Mouse (Mus musculus): Measurements from ENCODE around the gene Avpi1. TPM values are rescaled to one million over a fixed set of nuclear protein-coding genes. Genes with fewer than 3 reads are reported as not detected.
A peak's percentile ranks its signal among the peaks of the same experiment; 100 is the strongest.

Gene Avpi1
- polyA plus RNA-seq, 1 experiment from 2014 or later, result 84.9 TPM

DNA sequence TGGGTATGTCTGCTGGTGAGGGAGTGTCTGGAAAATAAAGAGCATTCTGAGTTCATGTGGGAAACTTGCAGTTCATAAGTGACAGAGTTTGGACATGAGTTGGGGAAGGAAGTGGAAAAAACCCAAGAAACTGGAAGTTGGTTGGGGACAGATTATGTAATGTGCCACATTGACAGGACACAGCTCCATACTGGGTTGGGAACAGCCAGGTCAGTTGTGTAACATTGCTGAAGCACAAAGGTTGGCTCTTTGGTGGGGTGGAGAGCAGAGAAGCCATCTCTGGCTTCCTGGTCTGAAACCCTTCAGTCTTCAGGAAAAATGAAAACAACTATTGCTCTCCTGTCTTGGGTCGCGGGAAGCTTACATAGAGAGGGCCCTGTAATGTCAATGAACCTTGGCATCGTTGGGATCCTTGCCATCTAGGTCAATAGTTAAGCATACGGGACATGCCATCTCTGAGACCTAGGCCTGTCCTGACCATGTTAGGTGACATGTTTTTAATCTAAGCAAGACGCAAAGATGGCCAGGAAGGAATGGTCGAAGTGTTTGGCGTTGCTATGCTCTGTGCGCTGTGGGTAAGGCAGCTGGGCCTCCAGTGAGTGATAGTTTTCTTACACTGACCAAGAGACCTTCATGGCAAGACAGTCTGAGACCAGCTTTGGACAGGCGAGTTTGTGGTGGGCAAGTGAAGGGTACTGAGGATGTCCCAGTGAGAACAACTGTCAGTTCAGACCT, 17.6 kb upstream of the Avpi1 start:
- Histone ChIP-seq H3K36me3 (ENCODE audit: control insufficient read depth, insufficient read depth, low read length) (peaks cover 4% of the 10 kb centered on the region; the same call in 1 of the 2 replicates), H3K4me1 (replicated peaks; ENCODE audit: control insufficient read depth, insufficient read depth, low read length) (peaks cover 53% of the 10 kb centered on the region), H3K4me3 (ENCODE audit: low read length) (no peak overlapping the region), H3K27ac (ENCODE audit: low read length) (peak overlapping the region; percentile 96), H3K27me3 (ENCODE audit: control insufficient read depth, insufficient read depth, low read depth, low read length) (no peaks in the 10 kb centered on the region), H3K9ac (ENCODE audit: low read length) (peak overlapping the region; percentile 95), H3K9me3 (ENCODE audit: control insufficient read depth, low read length) (no peaks in the 10 kb centered on the region), H3K4me2 (ENCODE audit: low read depth, low read length) (peak overlapping the region; percentile 89)
- WGBS, result 88% methylated on average over 9 of the region's 9 CpGs
- no peak for ATAC-seq (ENCODE audit: low read depth)

DNA sequence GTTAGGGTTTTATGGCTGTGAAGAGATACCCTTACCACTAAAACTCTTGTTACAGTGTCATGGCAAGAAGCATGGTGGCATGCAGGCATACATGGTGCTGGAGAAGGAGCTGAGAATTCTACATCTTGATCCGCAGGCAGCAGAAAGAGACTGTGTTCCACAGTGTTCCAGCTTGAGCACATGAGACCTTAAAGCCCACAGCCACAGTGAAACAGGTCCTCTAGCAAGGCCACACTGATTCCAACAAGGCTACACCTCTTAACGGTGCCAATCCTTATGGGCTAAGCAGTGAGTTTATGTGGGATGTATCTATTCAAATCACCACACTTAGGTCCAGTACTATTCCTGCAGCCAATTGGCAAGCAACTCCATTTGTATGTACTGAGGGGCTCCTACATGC, 16.9 kb upstream of the Avpi1 start:
- Histone ChIP-seq H3K4me2 (ENCODE audit: low read depth, low read length) (no peak overlapping the region), H3K27me3 (ENCODE audit: control insufficient read depth, insufficient read depth, low read depth, low read length) (no peaks in the 10 kb centered on the region), H3K4me3 (ENCODE audit: low read length) (no peak overlapping the region), H3K4me1 (replicated peaks; ENCODE audit: control insufficient read depth, insufficient read depth, low read length) (peaks cover 46% of the 10 kb centered on the region), H3K27ac (ENCODE audit: low read length) (peak overlapping the region; percentile 96), H3K9me3 (ENCODE audit: control insufficient read depth, low read length) (no peaks in the 10 kb centered on the region), H3K36me3 (ENCODE audit: control insufficient read depth, insufficient read depth, low read length) (no peaks in the 10 kb centered on the region), H3K9ac (ENCODE audit: low read length) (no peak overlapping the region)
- WGBS, result 94% methylated on average over 2 of the region's 2 CpGs
- no peak for ATAC-seq (ENCODE audit: low read depth)

DNA sequence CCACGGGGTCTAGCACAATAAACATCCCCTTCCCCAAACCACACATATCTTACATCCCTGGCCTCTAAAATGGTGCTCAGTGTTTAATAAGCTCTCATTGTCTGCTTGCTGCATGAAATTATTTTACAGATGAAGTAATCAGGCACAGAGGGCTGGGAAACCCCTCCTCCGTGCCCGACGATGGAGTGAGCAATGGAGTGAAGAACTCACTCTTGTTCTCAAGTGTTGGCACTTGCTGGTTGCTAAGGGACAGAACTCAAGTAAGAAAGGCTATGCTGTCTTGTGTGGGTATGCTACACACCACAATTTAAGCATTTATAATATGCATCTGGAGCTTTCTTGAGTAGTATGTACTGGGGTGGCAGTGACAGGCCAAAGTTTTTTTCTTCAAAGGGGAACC, 16.4 kb upstream of the Avpi1 start:
- no peaks in the 10 kb centered on the region for H3K36me3 ChIP-seq (ENCODE audit: control insufficient read depth, insufficient read depth, low read length)
- no peak overlapping the region for H3K4me3 ChIP-seq (ENCODE audit: low read length)
- WGBS, result 37% methylated on average over 4 of the region's 4 CpGs
- H3K9ac ChIP-seq (ENCODE audit: low read length), result no peak overlapping the region
- H3K4me2 ChIP-seq (ENCODE audit: low read depth, low read length), result no peak overlapping the region
- ATAC-seq (ENCODE audit: low read depth), result peak; percentile 25; the same call in 1 of the 2 replicates
- peaks cover 42% of the 10 kb centered on the region for H3K4me1 ChIP-seq (replicated peaks; ENCODE audit: control insufficient read depth, insufficient read depth, low read length)
- H3K9me3 ChIP-seq (ENCODE audit: control insufficient read depth, low read length), result no peaks in the 10 kb centered on the region
- H3K27me3 ChIP-seq (ENCODE audit: control insufficient read depth, insufficient read depth, low read depth, low read length), result no peaks in the 10 kb centered on the region
- H3K27ac ChIP-seq (ENCODE audit: low read length), result peak overlapping the region; percentile 96

DNA sequence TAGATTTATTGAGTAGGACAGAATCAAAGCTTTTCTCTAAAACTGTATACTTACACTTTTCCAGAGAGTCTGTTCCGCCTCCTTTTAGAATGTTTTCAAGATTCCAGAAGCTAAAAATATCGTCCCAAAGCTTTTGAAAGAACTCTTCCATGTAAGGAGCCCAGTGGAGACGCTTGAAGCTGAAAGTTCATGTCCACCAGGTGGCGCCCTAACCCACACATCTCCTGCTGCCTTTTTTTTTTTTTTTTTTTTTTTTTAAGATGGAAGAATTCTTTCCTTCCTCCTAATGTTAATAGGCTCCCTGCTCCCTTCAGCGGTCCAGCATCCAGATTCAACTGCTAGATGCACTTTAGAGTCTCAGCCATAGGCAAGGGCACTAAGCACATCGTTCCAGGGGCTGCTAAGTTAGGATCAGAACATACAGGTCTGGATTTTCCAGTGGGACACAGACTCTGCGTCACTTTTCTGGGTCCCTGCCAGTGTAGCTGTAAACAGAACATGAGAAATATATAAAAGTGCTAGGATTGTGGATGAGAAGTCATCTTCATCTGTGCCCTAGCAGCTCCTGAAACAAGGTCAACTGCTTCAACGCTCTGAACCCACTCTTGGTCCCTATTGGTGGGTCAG, 15.8 kb upstream of the Avpi1 start:
- no peaks in the 10 kb centered on the region for H3K27me3 ChIP-seq (ENCODE audit: control insufficient read depth, insufficient read depth, low read depth, low read length)
- no peaks in the 10 kb centered on the region for H3K9me3 ChIP-seq (ENCODE audit: control insufficient read depth, low read length)
- H3K4me3 ChIP-seq (ENCODE audit: low read length), result no peak overlapping the region
- no peak overlapping the region for H3K4me2 ChIP-seq (ENCODE audit: low read depth, low read length)
- H3K4me1 ChIP-seq (replicated peaks; ENCODE audit: control insufficient read depth, insufficient read depth, low read length), result peaks cover 37% of the 10 kb centered on the region
- H3K27ac ChIP-seq (ENCODE audit: low read length), result peak overlapping the region; percentile 96
- no peak for ATAC-seq (ENCODE audit: low read depth)
- H3K9ac ChIP-seq (ENCODE audit: low read length), result no peak overlapping the region
- 18% methylated on average over 8 of the region's 8 CpGs for WGBS
- H3K36me3 ChIP-seq (ENCODE audit: control insufficient read depth, insufficient read depth, low read length), result no peaks in the 10 kb centered on the region

GRCm38 (mm10) chr19:42144067-42144466, 15.2 kb upstream of the Avpi1 start:
- no peak overlapping the region for H3K9ac ChIP-seq (ENCODE audit: low read length)
- WGBS, result 26% methylated on average over 6 of the region's 6 CpGs
- H3K27ac ChIP-seq (ENCODE audit: low read length), result no peak overlapping the region
- H3K36me3 ChIP-seq (ENCODE audit: control insufficient read depth, insufficient read depth, low read length), result no peaks in the 10 kb centered on the region
- no peaks in the 10 kb centered on the region for H3K27me3 ChIP-seq (ENCODE audit: control insufficient read depth, insufficient read depth, low read depth, low read length)
- H3K4me1 ChIP-seq (replicated peaks; ENCODE audit: control insufficient read depth, insufficient read depth, low read length), result peaks cover 31% of the 10 kb centered on the region
- H3K4me3 ChIP-seq (ENCODE audit: low read length), result no peak overlapping the region
- H3K9me3 ChIP-seq (ENCODE audit: control insufficient read depth, low read length), result no peaks in the 10 kb centered on the region
- H3K4me2 ChIP-seq (ENCODE audit: low read depth, low read length), result no peak overlapping the region
- ATAC-seq (ENCODE audit: low read depth), result no peak

GRCm38 (mm10) chr19:42142757-42143156, 13.9 kb upstream of the Avpi1 start:
- H3K4me3 ChIP-seq (ENCODE audit: low read length), result no peak overlapping the region
- H3K36me3 ChIP-seq (ENCODE audit: control insufficient read depth, insufficient read depth, low read length), result no peaks in the 10 kb centered on the region
- H3K4me1 ChIP-seq (replicated peaks; ENCODE audit: control insufficient read depth, insufficient read depth, low read length), result peaks cover 23% of the 10 kb centered on the region
- H3K27ac ChIP-seq (ENCODE audit: low read length), result no peak overlapping the region
- ATAC-seq (ENCODE audit: low read depth), result no peak
- H3K9me3 ChIP-seq (ENCODE audit: control insufficient read depth, low read length), result no peaks in the 10 kb centered on the region
- H3K9ac ChIP-seq (ENCODE audit: low read length), result no peak overlapping the region
- no peak overlapping the region for H3K4me2 ChIP-seq (ENCODE audit: low read depth, low read length)
- no peaks in the 10 kb centered on the region for H3K27me3 ChIP-seq (ENCODE audit: control insufficient read depth, insufficient read depth, low read depth, low read length)
- 65% methylated on average over 2 of the region's 2 CpGs for WGBS

DNA sequence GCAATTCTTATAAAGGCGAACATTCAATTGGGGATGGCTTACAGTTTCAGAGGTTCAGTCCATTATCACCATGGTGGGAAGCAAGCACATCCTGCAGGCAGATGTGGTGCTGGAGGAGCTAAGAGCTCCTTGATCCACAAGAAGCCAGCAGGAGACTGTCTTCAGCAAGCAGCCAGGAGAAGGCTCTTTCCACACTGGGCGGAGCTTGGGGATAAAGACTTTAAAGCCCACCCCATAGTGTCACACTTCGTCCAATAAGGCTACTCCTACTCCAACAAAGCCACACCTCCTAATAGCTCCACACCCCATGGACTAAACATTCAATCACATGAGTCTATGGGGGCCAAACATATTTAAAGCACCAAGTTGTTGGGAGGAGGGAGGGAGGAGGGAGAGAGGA, 13.1 kb upstream of the Avpi1 start:
- no peaks in the 10 kb centered on the region for H3K27me3 ChIP-seq (ENCODE audit: control insufficient read depth, insufficient read depth, low read depth, low read length)
- WGBS, result 73% methylated on average over 3 of the region's 3 CpGs
- no peak for ATAC-seq (ENCODE audit: low read depth)

DNA sequence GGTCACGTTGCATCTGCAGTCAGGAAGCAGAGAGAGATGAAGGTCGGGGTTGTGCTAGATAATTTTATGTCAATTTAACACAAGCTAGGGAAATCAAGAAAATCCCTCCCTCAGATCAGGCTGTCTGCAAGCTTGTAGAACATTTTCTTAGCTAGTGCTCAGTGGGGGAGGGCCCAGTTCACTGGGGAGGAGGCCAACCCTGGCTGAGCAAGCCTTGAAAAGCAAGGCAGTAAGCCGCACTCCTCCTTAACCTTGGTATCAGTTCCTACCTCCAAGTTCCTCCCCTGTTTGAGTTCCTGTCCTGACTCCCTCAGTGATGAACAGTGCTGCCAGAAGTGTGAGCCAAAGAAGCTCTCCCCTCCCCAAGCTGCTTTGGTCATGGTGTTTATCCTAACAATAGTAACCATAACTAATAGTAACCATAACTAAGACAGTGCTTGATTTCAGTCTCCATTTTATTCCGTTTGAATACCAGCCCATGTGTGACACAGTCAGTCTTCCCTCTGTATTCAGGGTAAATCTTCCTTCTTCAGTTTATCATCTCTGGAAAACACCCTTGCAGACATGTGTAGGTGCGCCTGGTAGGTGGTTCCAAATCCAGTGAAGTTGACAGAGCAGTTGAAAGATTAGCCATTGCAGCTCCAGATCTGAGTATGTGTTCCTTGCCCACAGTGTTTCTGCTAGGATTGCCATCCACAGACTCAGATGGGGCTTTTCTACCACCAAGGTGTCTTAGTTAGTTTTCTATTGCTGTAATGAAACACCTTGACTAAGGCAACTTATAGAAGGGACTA, 11.1 kb upstream of the Avpi1 start:
- no peak overlapping the region for H3K9ac ChIP-seq (ENCODE audit: low read length)
- H3K4me2 ChIP-seq (ENCODE audit: low read depth, low read length), result no peak overlapping the region
- H3K9me3 ChIP-seq (ENCODE audit: control insufficient read depth, low read length), result no peaks in the 10 kb centered on the region
- no peak overlapping the region for H3K4me3 ChIP-seq (ENCODE audit: low read length)
- no peak overlapping the region for H3K27ac ChIP-seq (ENCODE audit: low read length)
- H3K4me1 ChIP-seq (replicated peaks; ENCODE audit: control insufficient read depth, insufficient read depth, low read length), result peaks cover 4% of the 10 kb centered on the region; the same call in 1 of the 2 replicates
- no peaks in the 10 kb centered on the region for H3K36me3 ChIP-seq (ENCODE audit: control insufficient read depth, insufficient read depth, low read length)
- ATAC-seq (ENCODE audit: low read depth), result no peak
- no peaks in the 10 kb centered on the region for H3K27me3 ChIP-seq (ENCODE audit: control insufficient read depth, insufficient read depth, low read depth, low read length)
- 74% methylated on average over 5 of the region's 5 CpGs for WGBS

More for the DNA sequence above, 13.1 kb upstream of the Avpi1 start:
- Histone ChIP-seq H3K36me3 (ENCODE audit: control insufficient read depth, insufficient read depth, low read length) (no peaks in the 10 kb centered on the region), H3K4me2 (ENCODE audit: low read depth, low read length) (no peak overlapping the region), H3K4me3 (ENCODE audit: low read length) (no peak overlapping the region), H3K4me1 (replicated peaks; ENCODE audit: control insufficient read depth, insufficient read depth, low read length) (peaks cover 22% of the 10 kb centered on the region), H3K9me3 (ENCODE audit: control insufficient read depth, low read length) (no peaks in the 10 kb centered on the region), H3K27ac (ENCODE audit: low read length) (no peak overlapping the region), H3K9ac (ENCODE audit: low read length) (no peak overlapping the region)
